ENCODE assay signal across 9 mouse cellular contexts in genomic region chr10:105578291-105578845, GRCm38 (mm10). TPM values are rescaled to one million over a fixed set of nuclear protein-coding genes. Genes with fewer than 3 reads are reported as not detected.
DNase-seq lines count a peak whose midpoint lies in the region; ATAC-seq and TF ChIP-seq lines count a peak whose summit lies in the region.
"Had no signal": no experiment of that assay in that cellular context is flagged by ENCODE, and none has a peak within 500 bp of the region (broad histone marks: within the 10 kb centered on the region; RNA-seq: fewer than 3 reads in every experiment).

No protein-coding gene starts in this region.

- peaks cover 18% of the 10 kb centered on the region for H3K4me1 ChIP-seq in limb, embryonic 14.5 days (ENCODE audit: control insufficient read depth, insufficient read depth, low read length)

- H3K9ac ChIP-seq in limb, embryonic 14.5 days (ENCODE audit: low read depth, low read length, severe bottlenecking), result no peak overlapping the region

- no peak overlapping the region for H3K27ac ChIP-seq in limb, embryonic 14.5 days (replicated peaks; ENCODE audit: low read depth, low read length)

- no peaks in the 10 kb centered on the region for H3K36me3 ChIP-seq in limb, embryonic 14.5 days (ENCODE audit: control insufficient read depth, insufficient read depth, low read length)

- no peaks in the 10 kb centered on the region for H3K27me3 ChIP-seq in limb, embryonic 14.5 days (ENCODE audit: control insufficient read depth, insufficient read depth, low read length)

- peak; percentile 13 to 26 for DNase-seq in kidney, postnatal 4 days
- DNase-seq in kidney, postnatal 14 days, result no peak
- DNase-seq in brain, adult 2 months (ENCODE audit: low read depth, low spot score), result peak; percentile 92
- peak; percentile 69 to 73 for DNase-seq in cerebellum, adult 18-20 months
- no peak for DNase-seq in limb, embryonic 14.5 days (ENCODE audit: low spot score)
- DNase-seq in heart, adult 8-10 months (ENCODE audit: low spot score), result no peak
- DNase-seq in gastrocnemius, postnatal 36 days, result no peak
- DNase-seq: gastrocnemius, postnatal 10 days had no signal

- ATAC-seq in limb, embryonic 14.5 days (ENCODE audit: low FRiP score, low read depth), result no peak

- intact Hi-C loops in gastrocnemius, postnatal 36 days (cut with DNase I), result no loop called here

- H3K4me3 ChIP-seq in limb, embryonic 14.5 days (replicated peaks; ENCODE audit: low read length), result no peak overlapping the region

- no peaks in the 10 kb centered on the region for H3K9me3 ChIP-seq in limb, embryonic 14.5 days (ENCODE audit: control insufficient read depth, low read length)

- no peak for TF ChIP-seq POLR2A in limb, embryonic 14.5 days (IDR thresholded peaks at IDR 0.05; ENCODE audit: borderline replicate concordance, extremely low read depth, insufficient read depth, insufficient read length)

- WGBS in limb, embryonic 14.5 days, result 25% methylated on average over 8 of the region's 8 CpGs

- peak overlapping the region; percentile 29; the same call in 1 of the 2 replicates for H3K4me2 ChIP-seq in limb, embryonic 14.5 days (replicated peaks; ENCODE audit: low read depth, low read length, severe bottlenecking)
- H3K4me2 ChIP-seq: liver, embryonic 11.5 days had no signal

RNA-seq across cellular contexts. Expression of gene Tmtc2, which starts 4.1 kb away (rescaled TPM):
- polyA plus RNA-seq in limb, embryonic 14.5 days (2012; rRNA removed), result 25.0 and 28.5 TPM in 2 replicates
- polyA plus RNA-seq in limb, embryonic 14.5 days (2014; fragmentation: Nextera tagmentation; extraction: Ambion mirVana), result 16.5 and 19.4 TPM in 2 replicates
- total RNA-seq in heart, adult 8-10 months (2022), result 1 to 10 TPM; 3.4 to 6.5 (median 4.2) TPM
- total RNA-seq in gastrocnemius, postnatal 36 days (2021), result 1 to 10 TPM; 1.1 to 1.3 TPM

Comparison
In these comparisons a context has a peak if more than half of its experiments do, and no peak if none do; other contexts are left out.
1. DNase-seq: peak in kidney, postnatal 4 days (2 of 2), brain, adult 2 months (single experiment) and cerebellum, adult 18-20 months (2 of 2); none in kidney, postnatal 14 days (single experiment), limb, embryonic 14.5 days (single experiment), heart, adult 8-10 months (single experiment) and gastrocnemius, postnatal 36 days (0 of 2).